Mouse (Mus musculus): ENCODE data around the gene Tnrc6b.

DNA sequence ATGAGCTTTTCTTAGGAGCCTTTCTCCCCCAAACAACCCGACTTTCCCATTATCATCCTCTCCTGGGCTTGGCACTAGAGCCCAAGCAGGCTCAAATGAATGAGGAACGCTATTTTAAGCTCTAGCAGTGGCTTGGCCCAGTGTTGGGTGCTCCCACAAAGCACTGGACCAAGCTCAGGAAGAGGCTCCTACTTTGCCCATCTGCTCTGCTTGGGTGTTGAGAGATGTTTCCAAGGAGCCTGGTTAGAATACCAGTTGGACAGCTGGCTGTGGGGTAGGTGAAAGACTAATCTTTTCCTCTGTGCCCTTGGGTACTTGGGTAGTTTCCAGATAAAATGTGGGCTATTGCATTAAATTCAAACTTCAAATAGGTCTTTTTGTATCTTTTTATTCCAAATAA, 38.3 kb upstream of the Tnrc6b start:
- no peak for TF ChIP-seq CTCF (IDR thresholded peaks at IDR 0.05; ENCODE audit: control insufficient read depth, insufficient read depth, low read length)
- no peak for TF ChIP-seq POLR2A (IDR thresholded peaks at IDR 0.05; ENCODE audit: borderline replicate concordance, control insufficient read depth, low read depth, low read length)

All from bone marrow, adult 2 months (tissue).